Mouse (Mus musculus) C2C12 (cell line): ENCODE measurements around the gene Nans. TPM values are rescaled to one million over a fixed set of nuclear protein-coding genes. Genes with fewer than 3 reads are reported as not detected.
A peak's percentile ranks its signal among the peaks of the same experiment; 100 is the strongest.

Experiments
- H3K27me3 ChIP-seq: one replicate; pipeline ENCODE4 v1.6.1; 2011; ENCODE audit not compliant: control insufficient read depth, insufficient read depth, insufficient read length
- H3K36me3 ChIP-seq: one replicate; pipeline ENCODE4 v1.6.1; 2011; ENCODE audit not compliant: control insufficient read depth, insufficient read depth
- H3K4me3 ChIP-seq: one replicate; pipeline ENCODE4 v1.5.1; 2011; ENCODE audit warnings: mild to moderate bottlenecking, control low read depth; ENCODE audit not compliant: poor library complexity, insufficient read depth, severe bottlenecking
- H3K79me2 ChIP-seq: one replicate; pipeline ENCODE4 v1.6.1; 2011; ENCODE audit not compliant: control insufficient read depth, insufficient read depth
- H3K79me3 ChIP-seq: one replicate; pipeline ENCODE4 v1.6.1; 2011; ENCODE audit warnings: low read depth, control low read depth
- H3ac ChIP-seq: one replicate; pipeline ENCODE3; 2011; ENCODE audit warnings: low read depth; ENCODE audit not compliant: control insufficient read depth, insufficient read length
- CEBPB ChIP-seq: IDR thresholded peaks from one replicate; pipeline ENCODE4 v1.6.1; 2011; ENCODE audit warnings: low read depth, mild to moderate bottlenecking, control low read depth, moderate library complexity
- CTCF ChIP-seq: IDR thresholded peaks from one replicate; pipeline ENCODE4 v1.5.1; 2011; ENCODE audit not compliant: control insufficient read depth, insufficient read depth, insufficient read length
- FOSL1 ChIP-seq: IDR thresholded peaks from one replicate; pipeline ENCODE4 v1.8.0; 2011; ENCODE audit warnings: mild to moderate bottlenecking, low read length; ENCODE audit not compliant: poor library complexity, insufficient read depth, severe bottlenecking
- MAX ChIP-seq: IDR thresholded peaks from one replicate; pipeline ENCODE4 v1.6.1; 2011; ENCODE audit warnings: mild to moderate bottlenecking, control low read depth
- MYOD1 ChIP-seq: IDR thresholded peaks from one replicate; pipeline ENCODE4 v1.6.1; 2011; ENCODE audit warnings: low read depth; ENCODE audit not compliant: control insufficient read depth, insufficient read length
- MYOG ChIP-seq: IDR thresholded peaks from one replicate; pipeline ENCODE4 v1.6.1; 2011; ENCODE audit not compliant: control insufficient read depth, insufficient read length; ENCODE audit errors: extremely low read depth
- USF1 ChIP-seq: IDR thresholded peaks from one replicate; pipeline ENCODE4 v1.6.1; 2011; ENCODE audit warnings: low read depth, mild to moderate bottlenecking, control low read depth, moderate library complexity
- polyA plus RNA-seq: library from polyadenylated mRNA; unstranded; fragments of >200 nt; fragmentation: generic; extraction: Trizol; gene quantifications from one replicate; pipeline ENCODE4 v1.2.1, GENCODE M21; 2012; ENCODE audit warnings: missing spikeins

The Nans gene
- polyA plus RNA-seq, 1 experiment, result 115 TPM

GRCm38 (mm10) chr4:46463130-46463830 is 25.8 kb upstream of the Nans start:
- Histone ChIP-seq H3K36me3 (peaks cover 92% of the 10 kb centered on the region), H3K79me2 (peaks cover 100% of the 10 kb centered on the region), H3K79me3 (peaks cover 95% of the 10 kb centered on the region), H3ac (no peak overlapping the region), H3K27me3 (no peaks in the 10 kb centered on the region), H3K4me3 (no peak overlapping the region)
- TF ChIP-seq MYOD1 (no peak), CTCF (peak; percentile 3)

- Histone ChIP-seq H3K27me3 (no peaks in the 10 kb centered on the region), H3ac (no peak overlapping the region), H3K79me2 (peaks cover 94% of the 10 kb centered on the region), H3K4me3 (no peak overlapping the region), H3K36me3 (peaks cover 100% of the 10 kb centered on the region), H3K79me3 (peaks cover 76% of the 10 kb centered on the region)
- TF ChIP-seq MYOD1 (no peak), FOSL1 (no peak), USF1 (no peak), MAX (no peak)
These were observed 23.3 kb upstream of the Nans start for GRCm38 (mm10) chr4:46465740-46466139.

GRCm38 (mm10) chr4:46475101-46475500 is 13.9 kb upstream of the Nans start:
- no peaks in the 10 kb centered on the region for H3K27me3 ChIP-seq
- peaks cover 3% of the 10 kb centered on the region for H3K79me3 ChIP-seq
- no peak overlapping the region for H3ac ChIP-seq
- TF ChIP-seq MYOG, result no peak
- TF ChIP-seq MYOD1, result no peak
- TF ChIP-seq CEBPB, result no peak
- TF ChIP-seq MAX, result no peak
- TF ChIP-seq CTCF, result no peak
- no peak for TF ChIP-seq FOSL1
- TF ChIP-seq USF1, result no peak
- no peak overlapping the region for H3K4me3 ChIP-seq
- H3K79me2 ChIP-seq, result peaks cover under 1% of the 10 kb centered on the region
- peaks cover 80% of the 10 kb centered on the region for H3K36me3 ChIP-seq

- Histone ChIP-seq H3K36me3 (peaks cover 42% of the 10 kb centered on the region), H3K79me3 (no peaks in the 10 kb centered on the region), H3K4me3 (no peak overlapping the region), H3K27me3 (no peaks in the 10 kb centered on the region), H3ac (no peak overlapping the region), H3K79me2 (no peaks in the 10 kb centered on the region)
- no peak for TF ChIP-seq CEBPB
- TF ChIP-seq USF1, result no peak
- TF ChIP-seq CTCF, result no peak
- TF ChIP-seq FOSL1, result no peak
- TF ChIP-seq MAX, result no peak
- no peak for TF ChIP-seq MYOG
- no peak for TF ChIP-seq MYOD1
These were observed 10.0 kb upstream of the Nans start for GRCm38 (mm10) chr4:46479081-46479480.

- H3K27me3 ChIP-seq, result no peaks in the 10 kb centered on the region
- peaks cover 13% of the 10 kb centered on the region for H3K79me3 ChIP-seq
- H3K4me3 ChIP-seq, result no peak overlapping the region
- no peak overlapping the region for H3ac ChIP-seq
- H3K36me3 ChIP-seq, result no peaks in the 10 kb centered on the region
- peaks cover 17% of the 10 kb centered on the region for H3K79me2 ChIP-seq
- TF ChIP-seq MAX (peak; percentile 73), CEBPB (no peak), MYOG (no peak)
These were observed 3.2 kb upstream of the Nans start for GRCm38 (mm10) chr4:46485696-46486417.

- no peak for TF ChIP-seq MYOD1
- no peak for TF ChIP-seq MAX
- no peak for TF ChIP-seq CTCF
- no peak for TF ChIP-seq FOSL1
- TF ChIP-seq MYOG, result no peak
- no peak for TF ChIP-seq USF1
- TF ChIP-seq CEBPB, result no peak
- Histone ChIP-seq H3K79me3 (peaks cover 21% of the 10 kb centered on the region), H3K27me3 (no peaks in the 10 kb centered on the region), H3K79me2 (peaks cover 32% of the 10 kb centered on the region), H3K4me3 (no peak overlapping the region), H3ac (no peak overlapping the region), H3K36me3 (no peaks in the 10 kb centered on the region)
These were observed 1.7 kb upstream of the Nans start for GRCm38 (mm10) chr4:46487348-46487747.
